Mouse (Mus musculus): ENCODE measurements at regions not wholly inside any gene's neighbourhood (a gene's known extent, or its start where the extent isn't known, plus 50 kb on each side); places are given as distances from the start of the nearest gene placed in this dataset.

GRCm38 (mm10) chr12:28038161-28038911 is 513.9 kb downstream of the Dcdc2c start:
- no peaks in the 10 kb centered on the region for H3K27me3 ChIP-seq (ENCODE audit: insufficient read depth, poor library complexity, severe bottlenecking)
- DNase-seq (ENCODE audit: low spot score), result no peak
- H3K4me3 ChIP-seq, result no peak overlapping the region
- no peaks in the 10 kb centered on the region for H3K9me3 ChIP-seq
- no peaks in the 10 kb centered on the region for H3K4me1 ChIP-seq (replicated peaks)
- 83% methylated on average over 7 of the region's 7 CpGs for WGBS
- H3K36me3 ChIP-seq, result no peaks in the 10 kb centered on the region
- no peak overlapping the region for H3K27ac ChIP-seq

GRCm38 (mm10) chr12:27999170-27999569 is 553.0 kb downstream of the Dcdc2c start:
- no peak overlapping the region for H3K4me3 ChIP-seq
- DNase-seq (ENCODE audit: low spot score), result no peak
- H3K9me3 ChIP-seq, result no peaks in the 10 kb centered on the region
- no peaks in the 10 kb centered on the region for H3K27me3 ChIP-seq (ENCODE audit: insufficient read depth, poor library complexity, severe bottlenecking)
- WGBS, result 85% methylated on average over 2 of the region's 2 CpGs
- H3K27ac ChIP-seq, result no peak overlapping the region
- no peaks in the 10 kb centered on the region for H3K4me1 ChIP-seq (replicated peaks)
- H3K36me3 ChIP-seq, result no peaks in the 10 kb centered on the region

GRCm38 (mm10) chr12:27992152-27992551 is 560.0 kb downstream of the Dcdc2c start:
- H3K4me3 ChIP-seq, result no peak overlapping the region
- no peaks in the 10 kb centered on the region for H3K4me1 ChIP-seq (replicated peaks)
- 77% methylated on average over 3 of the region's 3 CpGs for WGBS
- DNase-seq (ENCODE audit: low spot score), result no peak
- no peak overlapping the region for H3K27ac ChIP-seq
- H3K36me3 ChIP-seq, result no peaks in the 10 kb centered on the region
- H3K27me3 ChIP-seq (ENCODE audit: insufficient read depth, poor library complexity, severe bottlenecking), result no peaks in the 10 kb centered on the region
- no peaks in the 10 kb centered on the region for H3K9me3 ChIP-seq

- H3K27ac ChIP-seq, result no peak overlapping the region
- no peaks in the 10 kb centered on the region for H3K27me3 ChIP-seq (ENCODE audit: insufficient read depth, poor library complexity, severe bottlenecking)
- no peaks in the 10 kb centered on the region for H3K9me3 ChIP-seq
- H3K36me3 ChIP-seq, result no peaks in the 10 kb centered on the region
- no peak overlapping the region for H3K4me3 ChIP-seq
- no peak for DNase-seq (ENCODE audit: low spot score)
- WGBS, result 89% methylated on average over 3 of the region's 3 CpGs
- no peaks in the 10 kb centered on the region for H3K4me1 ChIP-seq (replicated peaks)
Measured at GRCm38 (mm10) chr12:27984261-27984841, 567.8 kb downstream of the Dcdc2c start.

- Histone ChIP-seq H3K36me3 (no peaks in the 10 kb centered on the region), H3K4me3 (no peak overlapping the region), H3K27ac (peak overlapping the region; percentile 72), H3K4me1 (replicated peaks) (peaks cover 19% of the 10 kb centered on the region), H3K9me3 (no peaks in the 10 kb centered on the region), H3K27me3 (ENCODE audit: insufficient read depth, poor library complexity, severe bottlenecking) (no peaks in the 10 kb centered on the region)
- DNase-seq (ENCODE audit: low spot score), result no peak
- WGBS, result 51% methylated on average over 8 of the region's 8 CpGs
Measured at GRCm38 (mm10) chr12:27978257-27978931, 573.8 kb downstream of the Dcdc2c start.

GRCm38 (mm10) chr12:27977548-27978256 is 574.5 kb downstream of the Dcdc2c start:
- H3K36me3 ChIP-seq, result no peaks in the 10 kb centered on the region
- no peak for DNase-seq (ENCODE audit: low spot score)
- H3K27me3 ChIP-seq (ENCODE audit: insufficient read depth, poor library complexity, severe bottlenecking), result no peaks in the 10 kb centered on the region
- peak overlapping the region; percentile 72 for H3K27ac ChIP-seq
- H3K9me3 ChIP-seq, result no peaks in the 10 kb centered on the region
- H3K4me3 ChIP-seq, result no peak overlapping the region
- 58% methylated on average over 9 of the region's 9 CpGs for WGBS
- H3K4me1 ChIP-seq (replicated peaks), result peaks cover 19% of the 10 kb centered on the region

- Histone ChIP-seq H3K36me3 (no peaks in the 10 kb centered on the region), H3K4me3 (no peak overlapping the region), H3K9me3 (no peaks in the 10 kb centered on the region), H3K4me1 (replicated peaks) (no peaks in the 10 kb centered on the region), H3K27ac (no peak overlapping the region), H3K27me3 (ENCODE audit: insufficient read depth, poor library complexity, severe bottlenecking) (no peaks in the 10 kb centered on the region)
- DNase-seq (ENCODE audit: low spot score), result no peak
- 75% methylated on average over 3 of the region's 3 CpGs for whole genome bisulfite sequencing
Measured at GRCm38 (mm10) chr12:27962908-27963307, 589.3 kb downstream of the Dcdc2c start.

- DNase-seq (ENCODE audit: low spot score), result no peak
- 55% methylated on average over 6 of the region's 6 CpGs for WGBS
- no peaks in the 10 kb centered on the region for H3K9me3 ChIP-seq
Measured at GRCm38 (mm10) chr12:27960064-27960463, 592.1 kb downstream of the Dcdc2c start.

GRCm38 (mm10) chr12:27947646-27948045 is 604.6 kb downstream of the Dcdc2c start:
- Histone ChIP-seq H3K4me1 (replicated peaks) (peaks cover 29% of the 10 kb centered on the region), H3K27ac (peak overlapping the region; percentile 71), H3K27me3 (ENCODE audit: insufficient read depth, poor library complexity, severe bottlenecking) (no peaks in the 10 kb centered on the region), H3K9me3 (no peaks in the 10 kb centered on the region), H3K36me3 (no peaks in the 10 kb centered on the region), H3K4me3 (no peak overlapping the region)
- no peak for DNase-seq (ENCODE audit: low spot score)
- WGBS, result 73% methylated on average over 3 of the region's 3 CpGs

More at GRCm38 (mm10) chr12:27960064-27960463, 592.1 kb downstream of the Dcdc2c start:
- Histone ChIP-seq H3K4me3 (no peak overlapping the region), H3K27me3 (ENCODE audit: insufficient read depth, poor library complexity, severe bottlenecking) (no peaks in the 10 kb centered on the region), H3K4me1 (replicated peaks) (no peaks in the 10 kb centered on the region), H3K27ac (no peak overlapping the region), H3K36me3 (no peaks in the 10 kb centered on the region)

GRCm38 (mm10) chr12:27946866-27947459 is 604.6 kb upstream of the Sox11 start:
- WGBS, result 39% methylated on average over 7 of the region's 7 CpGs
- DNase-seq (ENCODE audit: low spot score), result peak; percentile 23

GRCm38 (mm10) chr12:27945411-27945810 is 603.0 kb upstream of the Sox11 start:
- WGBS, result 44% methylated on average over 2 of the region's 2 CpGs
- Histone ChIP-seq H3K4me1 (replicated peaks) (peaks cover 29% of the 10 kb centered on the region), H3K27me3 (ENCODE audit: insufficient read depth, poor library complexity, severe bottlenecking) (no peaks in the 10 kb centered on the region), H3K36me3 (no peaks in the 10 kb centered on the region), H3K9me3 (no peaks in the 10 kb centered on the region), H3K4me3 (no peak overlapping the region), H3K27ac (peak overlapping the region; percentile 42)
- peak; percentile 24 for DNase-seq (ENCODE audit: low spot score)

More at GRCm38 (mm10) chr12:27946866-27947459, 604.6 kb upstream of the Sox11 start:
- Histone ChIP-seq H3K36me3 (no peaks in the 10 kb centered on the region), H3K27ac (peak overlapping the region; percentile 71), H3K9me3 (no peaks in the 10 kb centered on the region), H3K4me1 (replicated peaks) (peaks cover 29% of the 10 kb centered on the region), H3K27me3 (ENCODE audit: insufficient read depth, poor library complexity, severe bottlenecking) (no peaks in the 10 kb centered on the region), H3K4me3 (no peak overlapping the region)

- Histone ChIP-seq H3K4me1 (replicated peaks) (peaks cover 16% of the 10 kb centered on the region), H3K27me3 (ENCODE audit: insufficient read depth, poor library complexity, severe bottlenecking) (no peaks in the 10 kb centered on the region), H3K9me3 (no peaks in the 10 kb centered on the region), H3K4me3 (no peak overlapping the region), H3K36me3 (no peaks in the 10 kb centered on the region), H3K27ac (no peak overlapping the region)
- no peak for DNase-seq (ENCODE audit: low spot score)
- WGBS, result 86% methylated on average over 1 of the region's 1 CpGs
Measured at GRCm38 (mm10) chr12:27941053-27941452, 598.7 kb upstream of the Sox11 start.

Data from hindbrain, embryonic 10.5 days (tissue).